Mouse (Mus musculus) retina, embryonic 14.5 days (tissue): ENCODE results near the gene Igsf8.

Experiments used
- DNase-seq: peaks from one replicate; pipeline ENCODE4 v3.0.0-alpha.2; 2015; ENCODE audit warnings: low spot score

Igsf8 gene

DNA sequence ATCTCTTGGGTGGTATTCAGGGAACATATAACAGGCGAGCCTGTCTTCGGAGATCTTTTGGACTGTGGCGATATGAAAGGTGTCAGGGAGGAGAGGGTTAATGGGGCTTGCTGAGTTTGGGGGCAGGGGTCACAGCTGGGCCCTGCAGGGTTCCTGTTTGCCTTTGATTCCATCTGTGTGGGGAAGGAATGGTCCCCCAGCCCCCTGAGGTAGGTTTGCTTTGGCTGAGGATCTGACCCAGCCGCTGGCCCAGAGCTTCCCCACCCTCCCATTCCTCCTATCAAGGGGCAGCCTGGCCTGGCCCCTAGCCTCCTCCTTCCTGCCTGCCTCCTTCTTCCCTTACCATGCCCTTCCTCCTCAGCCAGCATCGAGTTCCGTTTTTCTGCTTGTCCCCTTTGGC is 41.4 kb downstream of the Igsf8 start:
- no peak for DNase-seq

DNA sequence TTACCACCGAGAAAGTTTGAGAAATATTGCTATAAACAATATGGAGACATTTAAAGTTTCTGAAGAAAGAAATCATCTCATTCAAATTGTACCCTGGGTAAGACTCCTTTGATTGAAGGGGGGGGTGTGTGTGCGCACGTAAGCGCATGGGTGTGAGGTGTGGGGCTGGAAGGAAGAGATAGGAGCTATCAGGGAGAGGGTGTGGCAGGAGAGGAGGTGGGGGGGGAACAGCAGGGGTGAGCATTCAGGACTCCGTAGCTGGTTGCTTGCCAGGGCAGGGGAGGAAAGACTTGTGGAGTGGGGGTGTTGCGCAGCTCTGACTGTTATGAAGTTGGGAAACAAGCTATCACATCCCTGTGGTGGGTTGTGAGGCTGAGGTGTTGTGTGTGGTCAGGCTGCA is 43.0 kb downstream of the Igsf8 start:
- no peak for DNase-seq

DNA sequence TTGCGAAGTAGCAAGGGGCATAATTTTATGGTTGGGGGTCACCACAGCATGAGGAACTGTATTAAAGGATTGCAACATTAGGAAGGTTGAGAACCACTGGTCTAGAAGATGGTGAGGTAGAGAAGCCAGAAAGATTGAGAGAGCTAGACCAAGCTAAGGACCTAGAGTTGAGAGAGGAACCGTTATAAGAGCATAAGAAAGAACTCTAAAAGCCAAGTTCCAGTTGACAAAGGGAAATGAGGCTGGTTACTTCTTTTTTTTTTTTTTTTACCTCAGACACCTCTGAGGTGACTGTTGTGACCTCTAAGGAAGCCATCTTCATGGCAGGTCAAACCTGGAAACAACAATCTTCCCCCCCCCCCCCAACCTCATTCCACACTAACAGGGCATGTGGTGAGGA is 43.7 kb downstream of the Igsf8 start:
- DNase-seq = no peak

DNA sequence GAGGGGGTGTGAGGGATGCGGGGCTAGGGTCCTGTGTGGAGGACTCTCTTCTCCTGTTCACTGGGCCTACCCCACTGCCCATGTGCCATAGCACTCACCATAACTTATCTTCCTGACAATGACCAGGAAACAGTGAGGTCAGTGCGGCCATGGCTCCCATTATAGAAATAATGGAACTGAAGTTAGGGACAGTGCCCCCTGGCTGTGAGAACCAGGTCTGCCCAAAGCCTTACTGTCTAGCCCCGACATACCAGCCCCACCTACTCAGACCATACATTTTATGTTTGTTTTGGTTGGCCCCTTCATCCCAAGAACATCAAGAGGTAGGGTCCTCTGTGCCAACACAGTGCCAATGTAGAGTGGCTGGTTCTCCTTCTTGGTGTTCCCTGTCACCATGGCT is 44.2 kb downstream of the Igsf8 start:
- DNase-seq = peak; percentile 46

DNA sequence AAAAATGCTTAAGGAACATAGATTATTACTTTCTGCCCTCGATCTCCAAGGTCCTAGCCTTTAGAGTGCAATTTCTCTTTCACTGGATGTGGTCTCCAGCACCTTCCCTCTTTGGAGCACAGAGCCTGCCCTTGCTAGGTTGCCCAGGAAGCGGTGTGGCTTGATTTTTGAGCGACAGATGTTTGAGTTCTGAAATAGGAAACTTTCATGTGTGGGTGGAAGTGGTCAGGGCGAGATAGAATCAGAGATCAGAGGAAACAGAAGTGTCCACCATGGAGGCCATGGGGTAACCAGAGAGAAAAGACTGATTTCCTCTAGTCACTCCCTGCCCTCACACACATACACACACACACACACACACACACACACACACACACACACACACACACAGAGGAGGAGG is 44.8 kb downstream of the Igsf8 start:
- no peak for DNase-seq

DNA sequence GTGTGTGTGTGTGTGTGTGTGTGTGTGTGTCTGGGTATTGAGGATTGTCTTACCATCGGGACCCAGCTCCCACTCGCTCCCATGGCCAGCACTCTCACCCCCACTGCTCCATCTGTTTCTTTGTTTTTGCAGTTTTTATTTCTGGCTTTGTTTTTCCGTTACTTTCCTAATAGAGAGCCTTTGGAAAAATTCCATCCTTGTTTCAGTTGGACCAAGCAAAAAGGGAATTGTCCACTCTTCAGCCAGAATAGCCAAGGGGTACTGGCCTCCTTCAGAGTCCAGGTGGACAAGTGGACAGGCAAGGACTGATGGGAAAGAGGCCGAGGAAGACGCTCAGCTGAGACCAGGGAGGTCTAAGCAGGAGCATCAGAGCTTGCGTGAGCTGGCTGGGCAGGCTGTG is 45.4 kb downstream of the Igsf8 start:
- DNase-seq = no peak

DNA sequence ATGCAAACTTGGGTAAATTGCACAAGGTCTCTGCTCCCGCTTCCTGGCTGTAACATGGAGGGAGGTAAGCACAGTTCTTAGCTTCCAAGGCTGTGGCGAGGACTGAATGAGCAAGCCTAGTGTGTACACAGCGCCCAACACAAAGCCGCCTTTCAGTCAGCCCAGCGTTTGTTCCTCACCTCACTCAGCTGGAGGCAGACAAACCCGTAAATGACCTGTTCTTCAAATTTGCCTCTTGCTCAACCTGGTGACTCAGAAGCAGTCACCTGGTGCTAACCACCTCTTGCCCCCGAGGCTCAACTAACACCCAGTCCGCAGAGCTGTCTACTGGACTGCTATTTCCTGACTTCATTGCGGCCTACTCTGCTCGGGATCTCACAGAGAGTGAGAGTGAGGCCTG is 46.5 kb downstream of the Igsf8 start:
- no peak for DNase-seq

DNA sequence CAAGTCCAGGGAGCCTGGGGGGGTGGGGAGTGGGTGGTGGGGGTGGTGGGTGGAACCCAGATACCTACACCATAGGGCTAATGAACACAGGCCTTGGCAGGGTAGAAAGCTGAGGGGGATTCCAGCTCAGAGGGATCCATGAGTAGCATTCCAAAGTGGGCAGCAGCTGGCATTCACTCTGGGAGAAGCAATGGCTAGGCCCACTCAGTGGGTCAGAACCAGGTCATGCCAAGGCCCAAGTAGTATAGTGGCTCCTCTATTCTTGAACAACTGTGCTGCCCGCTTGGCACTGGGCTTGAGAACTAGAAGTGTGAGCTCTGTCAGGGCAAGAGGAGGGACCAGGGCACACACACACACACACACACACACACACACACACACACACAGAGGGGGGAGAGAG is 47.0 kb downstream of the Igsf8 start:
- DNase-seq = no peak

DNA sequence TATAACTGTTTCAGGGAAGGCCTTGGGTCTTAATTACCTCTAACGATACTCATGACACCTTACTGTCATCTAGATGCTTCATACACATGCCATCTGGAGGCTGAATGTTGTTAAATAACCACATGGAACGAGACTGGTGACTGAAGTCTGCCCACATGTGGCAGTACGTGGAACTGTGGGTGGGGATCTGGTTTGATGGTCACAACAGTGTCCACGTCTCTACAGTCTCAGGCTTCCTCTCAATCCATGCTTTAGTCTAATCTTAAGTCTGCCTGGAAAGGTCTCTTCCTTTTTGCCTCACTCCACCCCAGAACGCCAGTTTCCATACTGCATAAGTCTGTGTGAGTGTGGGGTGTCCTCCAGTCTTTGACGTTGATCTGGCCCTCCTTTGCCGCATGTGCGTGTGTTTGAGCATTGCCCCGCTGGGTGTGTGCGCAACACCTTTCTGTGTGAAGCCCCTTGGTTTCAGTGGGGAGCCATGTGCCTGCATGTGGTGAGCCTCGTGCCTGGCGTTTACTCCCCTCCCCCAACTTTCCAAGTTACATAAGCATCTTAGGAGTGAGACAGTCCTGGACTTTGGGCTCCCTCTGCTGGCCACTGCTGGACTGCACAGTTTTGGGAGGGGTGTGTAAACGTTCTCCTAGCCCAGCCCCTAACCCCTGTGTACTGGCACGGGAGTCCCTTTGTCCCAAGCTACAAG is 48.4 kb downstream of the Igsf8 start:
- peak; percentile 99 for DNase-seq

DNA sequence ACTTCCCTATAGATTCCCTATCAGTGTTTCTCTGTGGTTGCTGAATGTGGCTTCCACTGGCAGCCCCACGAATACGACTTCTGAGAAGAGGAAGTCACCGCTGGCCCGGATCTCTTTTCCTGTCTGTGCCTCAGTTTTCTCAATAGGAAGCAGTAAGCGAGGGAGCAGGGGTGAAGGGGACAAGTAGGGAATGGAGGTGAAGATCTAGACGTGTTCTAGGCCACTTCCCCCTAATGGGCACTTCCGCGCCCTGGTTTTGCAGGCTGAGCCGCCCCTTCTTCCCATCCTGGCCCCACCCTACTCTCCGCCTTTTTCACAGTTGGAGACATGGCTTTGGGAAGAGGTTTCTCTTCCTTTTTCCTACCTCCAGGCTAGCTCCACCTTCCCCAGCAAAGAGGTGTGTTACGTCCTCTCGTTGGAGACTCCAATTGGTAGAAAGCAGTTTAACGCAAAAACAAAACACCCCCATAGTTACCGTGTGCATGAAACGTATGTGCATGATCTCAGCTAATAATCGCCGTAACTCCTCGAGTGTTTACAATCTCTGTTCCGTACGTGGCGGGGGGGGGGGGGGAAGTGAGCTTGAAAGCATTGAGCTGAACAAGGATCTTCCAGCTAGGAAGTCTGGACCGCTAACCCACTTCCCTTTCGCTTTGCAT is 49.9 kb downstream of the Igsf8 start:
- DNase-seq = peak; percentile 26

DNA sequence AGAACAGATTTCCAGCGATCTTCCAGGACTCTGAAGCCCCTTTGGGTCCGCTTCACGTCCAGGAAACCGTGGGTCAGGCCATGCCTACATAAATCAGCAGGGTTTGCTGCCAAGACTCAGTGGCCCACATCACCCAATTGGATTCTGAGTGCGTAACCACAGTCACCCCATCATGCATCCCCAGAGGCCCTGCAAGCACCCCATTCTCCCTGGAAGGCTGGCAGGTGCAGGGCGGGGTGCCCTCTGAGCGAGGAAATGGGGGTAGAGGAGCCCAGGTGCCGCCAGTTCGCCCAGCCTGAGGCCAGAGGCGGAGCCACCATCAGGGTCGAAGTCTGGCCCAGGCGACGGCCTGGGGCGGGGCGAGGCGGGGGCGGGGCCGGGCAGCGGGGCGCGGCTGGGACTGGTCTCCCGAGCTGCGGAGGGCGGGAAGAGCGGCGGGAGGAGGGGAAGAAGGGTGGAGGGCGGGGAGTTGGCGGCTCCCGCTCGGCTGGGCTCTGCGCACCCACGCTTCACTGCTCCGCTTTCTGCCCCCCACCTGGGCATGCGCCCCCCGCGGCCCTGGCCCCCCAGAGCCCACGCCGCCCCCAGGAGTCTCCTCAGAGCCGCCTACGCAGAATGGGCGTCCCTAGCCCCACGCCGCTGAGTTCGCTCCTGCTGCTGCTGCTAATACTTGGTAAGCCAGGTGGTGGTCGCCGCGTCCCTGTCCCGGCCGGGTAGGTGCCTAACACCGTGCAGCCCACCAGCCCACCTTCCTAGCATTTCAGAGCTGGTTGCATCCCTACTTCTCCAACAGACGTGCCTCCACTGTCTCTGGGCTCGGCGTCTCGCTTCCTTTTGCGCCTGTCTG is 50.7 kb downstream of the Igsf8 start:
- peak; percentile 85 for DNase-seq

DNA sequence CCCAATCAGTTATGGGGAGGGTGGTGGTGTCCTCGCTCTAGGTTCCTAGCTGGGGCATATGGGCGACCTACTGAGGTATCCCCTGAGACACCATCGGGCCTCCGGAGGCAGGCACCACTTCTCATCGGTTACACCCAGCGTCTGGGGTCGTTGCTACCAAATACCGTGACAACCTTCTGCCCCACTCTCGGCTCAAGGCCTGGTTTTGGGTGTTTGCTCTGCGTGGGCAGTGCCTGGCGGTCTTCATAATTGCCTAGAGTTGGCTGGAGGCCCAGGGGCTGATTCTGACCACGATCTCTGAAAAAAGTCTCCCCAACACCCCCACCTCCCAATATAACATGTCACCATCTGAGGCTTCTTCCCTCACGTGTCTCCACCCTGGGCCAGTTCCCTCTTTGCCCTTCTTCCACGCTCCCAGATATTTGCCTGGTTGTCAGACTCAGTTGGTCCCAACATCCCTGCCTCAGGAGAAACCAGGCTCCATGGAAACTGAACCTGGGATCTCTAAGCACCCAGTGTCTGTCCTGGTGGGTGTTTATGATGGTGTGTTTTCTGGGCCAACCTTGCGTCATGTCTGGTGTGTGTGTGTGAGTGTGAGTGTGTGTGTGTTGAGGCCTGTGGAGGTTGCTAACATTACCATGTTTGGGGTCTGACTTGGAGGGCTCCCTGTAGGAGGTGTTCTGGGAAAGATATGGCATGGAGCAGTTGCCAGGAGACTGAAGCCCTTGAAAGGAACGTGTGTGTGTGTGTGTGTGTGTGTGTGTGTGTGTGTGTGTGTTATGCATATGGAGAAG is 51.5 kb downstream of the Igsf8 start:
- no peak for DNase-seq

DNA sequence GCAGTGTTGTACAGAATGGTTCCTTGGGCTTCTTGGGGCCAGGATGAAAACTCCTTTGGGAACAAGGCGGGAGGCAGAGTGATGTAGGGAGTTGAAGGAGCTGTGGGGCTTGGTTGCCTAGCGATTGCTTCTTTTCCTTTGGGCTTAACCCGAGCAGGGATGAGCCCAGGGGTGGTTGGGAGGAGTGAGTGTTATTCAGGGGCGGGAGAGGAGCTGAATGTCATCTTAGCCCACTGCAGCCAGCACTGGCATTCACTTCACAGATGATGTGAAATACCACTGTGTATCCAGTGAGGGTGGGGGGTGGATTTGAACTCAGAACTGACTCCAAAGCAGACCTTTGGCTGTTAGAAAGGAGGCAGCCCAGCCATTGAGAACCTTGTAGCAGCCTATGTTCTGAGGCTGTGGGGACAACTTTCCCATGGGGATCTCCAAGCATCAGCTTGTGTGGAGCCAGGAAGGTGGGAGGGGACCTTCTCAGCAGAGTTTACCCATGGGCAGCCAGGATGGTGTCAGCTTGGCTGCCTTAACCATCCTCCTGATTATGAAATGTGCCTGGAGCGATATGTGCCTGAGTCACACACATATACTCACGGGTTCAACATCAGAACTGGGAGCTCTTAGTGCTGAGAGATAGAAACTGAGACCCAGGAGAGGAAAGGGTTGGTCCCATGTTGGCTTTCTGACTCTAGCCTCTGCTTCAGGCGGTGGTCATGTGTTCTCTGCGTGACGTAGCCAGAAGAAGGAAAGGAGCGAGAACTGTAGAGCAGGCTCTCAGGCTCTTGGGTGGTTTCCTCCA is 52.4 kb downstream of the Igsf8 start:
- DNase-seq = no peak

DNA sequence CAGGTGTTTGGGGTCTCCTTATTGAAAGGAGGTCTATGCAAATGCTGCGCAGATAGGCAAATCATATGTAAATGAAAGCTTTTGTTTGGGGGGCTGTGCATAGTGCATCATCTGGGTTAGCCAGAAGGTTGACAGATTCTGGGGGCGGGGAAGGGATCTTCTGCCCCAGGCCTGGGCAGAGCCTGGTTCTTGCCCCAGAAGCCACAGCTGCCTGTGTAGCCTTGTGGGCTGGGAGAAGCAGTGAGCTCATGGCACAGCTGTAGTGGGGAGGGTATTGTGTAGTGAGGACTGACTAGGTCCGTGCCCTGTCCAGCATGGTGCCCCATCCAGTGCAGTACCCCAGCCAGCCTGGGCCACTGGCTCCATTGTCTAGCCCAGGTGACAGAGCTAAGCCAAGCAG is 53.5 kb downstream of the Igsf8 start:
- DNase-seq = no peak

DNA sequence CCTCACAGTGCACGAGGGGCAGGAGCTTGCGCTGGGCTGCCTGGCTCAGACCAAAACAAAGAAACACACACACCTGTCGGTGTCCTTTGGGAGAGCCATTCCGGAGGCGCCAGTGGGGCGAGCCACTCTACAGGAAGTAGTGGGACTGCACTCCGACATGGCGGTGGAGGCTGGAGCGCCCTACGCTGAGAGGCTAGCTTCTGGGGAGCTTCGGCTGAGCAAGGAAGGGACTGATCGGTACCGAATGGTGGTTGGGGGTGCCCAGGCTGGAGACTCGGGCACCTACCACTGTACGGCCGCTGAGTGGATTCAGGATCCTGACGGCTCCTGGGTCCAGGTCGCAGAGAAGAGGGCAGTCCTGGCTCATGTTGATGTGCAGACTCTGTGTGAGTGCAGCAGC is 56.0 kb downstream of the Igsf8 start:
- no peak for DNase-seq

DNA sequence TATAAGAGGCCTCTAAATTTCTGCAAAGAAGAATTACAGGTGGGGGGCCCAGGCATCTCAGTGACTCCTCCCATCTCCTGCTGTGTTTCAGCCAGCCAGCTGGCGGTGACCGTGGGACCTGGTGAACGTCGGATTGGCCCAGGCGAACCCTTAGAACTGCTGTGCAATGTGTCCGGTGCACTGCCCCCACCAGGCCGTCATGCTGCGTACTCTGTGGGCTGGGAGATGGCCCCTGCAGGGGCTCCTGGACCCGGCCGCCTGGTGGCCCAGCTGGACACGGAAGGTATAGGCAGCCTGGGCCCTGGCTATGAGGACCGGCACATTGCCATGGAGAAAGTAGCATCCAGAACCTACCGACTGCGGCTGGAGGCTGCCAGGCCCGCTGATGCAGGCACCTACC is 56.5 kb downstream of the Igsf8 start:
- no peak for DNase-seq

DNA sequence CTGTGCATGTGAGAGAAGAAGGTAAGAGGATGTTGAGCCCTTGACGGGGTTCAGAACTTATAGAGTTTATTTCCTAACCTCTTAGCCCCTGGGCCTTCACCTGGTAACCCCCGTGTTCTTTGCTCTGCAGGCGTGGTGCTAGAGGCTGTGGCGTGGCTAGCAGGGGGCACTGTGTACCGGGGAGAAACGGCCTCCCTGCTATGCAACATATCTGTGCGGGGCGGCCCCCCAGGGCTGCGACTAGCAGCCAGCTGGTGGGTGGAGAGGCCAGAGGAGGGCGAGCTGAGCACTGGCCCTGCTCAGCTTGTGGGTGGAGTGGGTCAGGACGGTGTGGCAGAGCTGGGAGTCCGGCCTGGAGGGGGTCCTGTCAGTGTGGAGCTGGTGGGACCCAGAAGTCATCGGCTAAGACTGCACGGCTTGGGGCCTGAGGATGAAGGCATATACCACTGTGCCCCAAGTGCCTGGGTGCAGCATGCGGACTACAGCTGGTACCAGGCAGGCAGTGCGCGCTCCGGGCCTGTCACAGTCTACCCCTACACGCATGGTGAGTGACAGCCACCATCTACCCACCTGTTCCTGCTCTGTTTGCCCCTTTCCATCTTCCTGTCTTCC is 57.1 kb downstream of the Igsf8 start:
- no peak for DNase-seq

DNA sequence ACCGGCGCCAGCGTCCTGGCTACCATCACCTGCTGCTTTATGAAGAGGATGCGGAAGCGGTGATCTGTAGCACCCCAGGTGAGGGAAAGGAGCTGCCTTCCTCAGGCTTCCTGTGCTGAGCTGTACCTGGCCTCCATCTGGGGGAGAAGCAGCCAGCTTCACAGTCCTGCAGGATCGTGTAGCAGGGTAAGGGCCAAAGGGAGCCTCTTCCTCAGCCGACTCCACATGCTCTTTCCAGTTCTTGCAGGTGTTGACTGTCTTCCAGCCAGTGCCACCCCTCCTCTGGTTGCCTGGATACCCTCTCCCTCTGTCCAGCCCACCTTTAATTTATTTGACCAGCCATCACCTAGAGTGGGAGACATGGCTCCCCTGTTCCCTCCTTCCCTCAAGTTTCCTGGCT is 57.9 kb downstream of the Igsf8 start:
- DNase-seq = no peak

DNA sequence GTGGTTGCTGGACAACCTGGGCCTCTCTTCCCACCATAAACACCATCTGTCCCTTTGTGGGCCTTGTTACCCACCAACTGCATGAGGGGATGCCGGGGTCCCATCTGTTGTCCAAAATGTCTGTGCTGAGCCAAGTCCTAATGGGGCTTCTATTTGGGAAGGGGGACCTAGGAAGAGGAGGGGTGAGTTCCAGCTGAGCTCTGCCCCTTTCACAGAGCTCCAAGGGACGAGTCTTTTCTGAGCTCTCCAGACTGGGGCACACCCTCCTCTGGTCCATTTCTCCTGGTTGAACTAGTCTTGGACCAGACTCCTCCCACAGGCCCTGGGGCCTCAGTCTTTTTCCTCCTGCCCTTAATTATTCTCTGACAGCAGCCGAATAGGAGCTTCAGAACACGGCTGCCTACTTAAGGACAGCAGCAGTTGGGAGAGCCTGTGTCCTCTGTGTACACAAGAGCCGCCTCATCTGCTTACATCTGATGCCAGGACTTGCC is 58.5 kb downstream of the Igsf8 start:
- DNase-seq = peak; percentile 46

DNA sequence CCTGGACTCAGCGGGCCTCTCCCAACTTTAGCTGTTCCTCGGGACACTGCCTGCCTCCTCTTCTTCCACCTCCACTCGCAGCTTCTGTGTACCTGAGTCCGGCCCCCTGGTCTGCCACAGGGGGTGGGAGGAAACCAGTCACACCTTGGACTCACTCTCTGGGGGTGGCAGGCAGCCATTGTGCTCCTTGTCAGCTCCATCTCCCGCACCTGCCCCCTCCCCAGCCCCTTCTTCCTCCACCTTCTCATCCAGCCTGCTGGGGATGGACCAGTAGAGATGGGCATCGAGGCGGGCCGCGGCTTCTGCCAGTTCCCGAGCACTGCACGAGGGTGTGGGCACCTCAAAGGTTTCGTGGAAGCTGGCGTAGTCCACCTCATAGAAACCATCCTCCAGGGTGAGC is 61.3 kb downstream of the Igsf8 start:
- DNase-seq = no peak

DNA sequence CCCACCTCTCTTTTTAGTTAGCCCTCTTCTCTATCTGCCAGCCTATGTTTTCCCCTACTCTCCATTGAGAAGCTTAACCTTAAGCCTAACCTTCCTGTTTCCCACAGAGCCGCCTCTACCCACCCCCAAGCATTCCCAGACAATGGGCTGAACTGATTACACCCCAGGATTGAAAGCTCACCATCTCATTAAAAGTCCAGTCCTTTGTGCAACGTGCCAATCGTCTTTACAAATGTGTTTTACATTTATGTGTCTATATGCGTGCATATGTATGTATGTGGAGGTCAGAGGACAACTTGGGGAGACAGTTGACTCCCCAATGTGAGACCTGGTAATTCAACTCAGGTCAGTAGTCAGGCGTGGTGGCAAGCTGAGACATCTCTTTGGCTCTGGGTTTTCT is 61.9 kb downstream of the Igsf8 start:
- DNase-seq = no peak
